Mouse (Mus musculus): ENCODE measurements around the gene Zfp60.

DNA sequence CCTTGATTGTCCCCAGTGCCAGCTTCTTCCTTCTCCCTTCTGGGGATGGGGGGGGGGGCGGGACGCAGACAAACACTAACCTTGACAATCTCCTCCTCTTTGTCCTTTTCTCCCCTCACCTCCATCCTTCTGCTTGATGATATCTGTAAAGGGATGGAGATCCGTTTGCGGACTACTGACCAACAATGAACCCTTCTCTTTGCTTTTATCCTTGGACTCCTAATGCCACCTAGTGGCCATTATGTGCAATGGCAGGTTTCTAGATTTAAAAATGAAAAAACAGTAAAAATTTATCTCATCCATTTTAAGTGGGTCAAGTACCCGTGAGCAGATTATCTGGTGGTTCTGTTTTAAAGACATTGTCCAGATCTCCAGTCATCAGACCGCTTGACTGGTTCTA, 45.5 kb upstream of the Zfp60 start:
- TF ChIP-seq EP300 (IDR thresholded peaks at IDR 0.05; ENCODE audit: low read depth) = no peak
- TF ChIP-seq CTCF (IDR thresholded peaks at IDR 0.05; ENCODE audit: low read depth) = peak; percentile 85
